Mouse (Mus musculus) spleen, adult 18-20 months (tissue): Measurements from ENCODE around the gene Gm10638.

Source experiments
- DNase-seq, 2 experiments: peaks; one replicate each; pipeline ENCODE4 v3.0.0; 2022; ENCODE audit warnings: mixed read lengths in 2 of 2

Gm10638 gene

GRCm38 (mm10) chr8:86740899-86741298 is 4.6 kb upstream of the Gm10638 start:
- DNase-seq: no peak

DNA sequence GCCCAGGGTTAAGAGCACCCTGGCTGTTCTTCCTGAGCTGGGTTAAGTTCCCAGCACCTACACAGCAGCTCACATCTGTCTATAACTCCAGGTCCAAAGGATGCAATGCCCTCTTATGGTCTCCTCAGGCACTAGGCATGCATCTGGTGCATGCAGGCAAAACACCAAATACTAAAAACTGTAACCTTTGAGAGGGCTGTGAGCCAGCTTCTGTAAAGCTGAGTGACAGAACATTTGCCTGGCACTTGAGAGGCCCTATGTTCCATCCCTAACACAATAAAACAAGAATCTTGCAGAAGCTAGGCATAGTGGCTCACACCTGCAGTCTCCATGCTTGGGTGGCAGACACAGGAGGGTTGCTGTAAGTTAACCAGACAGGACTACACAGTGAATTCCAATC is 3.9 kb upstream of the Gm10638 start:
- DNase-seq: no peak

DNA sequence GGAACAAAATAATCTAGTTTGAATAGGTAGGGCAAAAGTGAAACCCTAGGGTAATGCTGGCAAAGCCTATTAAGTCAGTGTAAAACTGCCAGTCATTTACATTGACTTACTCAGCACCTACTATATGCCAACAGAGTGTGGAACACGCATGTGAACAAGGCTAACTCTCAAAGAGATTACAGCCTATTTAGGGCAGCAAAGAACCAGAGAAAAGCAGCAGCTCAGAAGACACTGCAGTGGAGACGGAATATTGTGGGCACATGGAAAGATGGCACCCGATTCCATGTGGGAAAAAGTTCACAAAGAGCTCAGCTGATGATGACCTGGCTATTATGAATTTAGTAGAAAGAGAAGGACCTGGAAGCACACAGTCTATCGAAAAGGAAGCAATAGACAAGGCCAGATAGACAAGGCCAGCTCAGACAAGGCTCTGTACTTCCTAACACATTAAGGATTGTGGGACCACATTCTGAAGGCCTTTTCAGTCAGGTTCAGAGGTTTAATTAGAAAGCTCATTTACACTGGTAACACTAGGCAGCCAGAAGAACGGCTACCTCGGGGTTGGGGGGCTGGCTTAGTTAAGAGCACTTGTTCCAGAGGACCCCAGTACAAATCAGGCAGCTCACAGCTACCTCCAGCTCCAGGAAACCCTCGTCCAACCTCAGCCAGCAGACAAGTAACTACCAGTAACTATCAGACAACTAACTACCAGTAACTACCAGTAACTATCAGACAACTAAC is 2.7 kb upstream of the Gm10638 start:
- DNase-seq: no peak

GRCm38 (mm10) chr8:86744313-86745220 is 932 bp upstream of the Gm10638 start:
- DNase-seq: no peak

- DNase-seq: peak; percentile 91 to 97
These were observed 489 bp downstream of the Gm10638 start for GRCm38 (mm10) chr8:86745935-86746441.

GRCm38 (mm10) chr8:86746511-86746910 is 1.0 kb downstream of the Gm10638 start:
- no peak for DNase-seq

- DNase-seq: no peak
These were observed 4.3 kb downstream of the Gm10638 start for GRCm38 (mm10) chr8:86749842-86750241.

DNA sequence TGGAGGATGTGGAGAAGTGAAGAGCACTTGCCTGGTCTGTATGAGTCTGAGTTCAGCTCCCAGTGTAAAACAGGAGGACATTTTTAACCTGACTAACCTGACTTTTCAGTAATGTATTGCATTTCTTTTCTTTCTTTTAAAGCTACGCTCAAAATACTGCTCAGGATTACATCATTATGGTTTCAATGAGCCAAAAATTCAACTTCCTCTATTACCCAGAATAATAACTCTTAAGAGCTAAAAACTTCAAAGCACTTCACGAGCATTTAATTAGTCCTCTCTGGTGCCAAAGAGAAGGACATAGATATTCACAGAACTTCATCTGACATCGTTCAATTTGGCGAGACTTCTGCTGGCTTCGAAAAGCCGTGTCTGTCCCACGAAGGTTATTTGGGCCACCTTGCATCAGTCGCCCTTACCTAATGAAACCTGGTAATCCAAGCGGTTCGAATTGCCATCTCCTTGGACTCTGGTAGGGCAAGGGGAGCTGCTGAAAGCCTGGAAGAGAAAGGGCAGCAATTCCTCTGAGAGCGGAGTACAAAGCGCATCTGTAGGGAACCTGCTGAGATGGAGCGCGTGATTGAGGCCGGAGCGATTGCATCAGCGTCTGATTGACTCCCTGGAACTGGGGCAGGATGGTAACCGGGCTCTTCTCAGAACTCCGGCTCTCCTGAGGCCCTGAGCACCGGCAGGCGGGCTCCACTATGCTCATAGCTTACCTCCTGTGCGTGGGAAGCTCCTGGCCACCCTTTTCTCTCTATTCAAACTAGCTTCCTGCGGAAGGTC is 11.6 kb downstream of the Gm10638 start:
- DNase-seq: no peak

- no peak for DNase-seq
These were observed 13.2 kb downstream of the Gm10638 start for GRCm38 (mm10) chr8:86758651-86759050.

- DNase-seq: no peak
These were observed 13.6 kb downstream of the Gm10638 start for GRCm38 (mm10) chr8:86759090-86759491.

- no peak for DNase-seq
These were observed 15.2 kb downstream of the Gm10638 start for GRCm38 (mm10) chr8:86760746-86761145.

GRCm38 (mm10) chr8:86762806-86763205 is 17.3 kb downstream of the Gm10638 start:
- no peak for DNase-seq

- no peak for DNase-seq
These were observed 19.7 kb downstream of the Gm10638 start for GRCm38 (mm10) chr8:86765155-86765554.

DNA sequence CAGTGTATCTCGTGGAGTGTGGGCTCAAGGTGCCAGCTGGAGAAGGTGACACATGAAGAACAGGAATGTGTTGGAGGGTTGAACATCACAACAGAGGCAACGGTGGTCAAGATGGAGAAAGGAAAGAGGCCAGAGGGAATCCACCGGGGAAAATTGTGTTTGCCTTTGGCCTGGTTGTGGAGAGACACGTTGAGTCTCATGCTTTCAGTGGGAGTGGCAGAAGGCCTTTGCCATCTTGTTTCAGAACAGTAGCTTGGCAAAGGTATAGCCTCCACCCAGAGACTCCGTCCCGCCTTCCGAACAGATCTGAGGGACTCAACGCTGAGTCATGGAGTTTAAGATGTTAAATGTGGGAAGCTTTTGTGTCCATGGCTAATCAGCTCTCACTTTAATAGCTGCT is 20.2 kb downstream of the Gm10638 start:
- DNase-seq: no peak

GRCm38 (mm10) chr8:86766548-86767211 is 21.2 kb downstream of the Gm10638 start:
- no peak for DNase-seq

- no peak for DNase-seq
These were observed 23.0 kb downstream of the Gm10638 start for GRCm38 (mm10) chr8:86768499-86768898.

GRCm38 (mm10) chr8:86769945-86770715 is 24.6 kb downstream of the Gm10638 start:
- DNase-seq: no peak

DNA sequence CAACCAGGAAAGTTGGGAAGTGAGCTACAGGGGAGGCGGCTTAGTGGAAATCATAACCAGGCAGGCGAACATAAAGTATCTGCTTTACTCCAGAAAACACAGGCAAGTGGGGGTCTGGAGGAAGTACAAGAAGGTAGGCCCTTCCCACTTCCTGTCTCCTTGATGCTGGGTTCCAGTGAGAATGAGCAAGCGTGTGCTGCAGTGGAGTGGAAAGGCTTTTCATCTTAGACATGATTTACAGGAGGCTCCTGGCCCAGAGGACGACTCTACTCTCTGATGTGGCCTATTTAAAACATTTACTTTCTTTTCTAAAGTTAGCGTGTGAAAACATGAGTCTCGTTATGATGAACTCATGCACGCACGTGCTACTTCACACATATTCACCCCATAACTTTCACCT is 33.7 kb downstream of the Gm10638 start:
- no peak for DNase-seq

GRCm38 (mm10) chr8:86781094-86781493 is 35.6 kb downstream of the Gm10638 start:
- no peak for DNase-seq

GRCm38 (mm10) chr8:86786498-86786897 is 41.0 kb downstream of the Gm10638 start:
- DNase-seq: no peak

GRCm38 (mm10) chr8:86787891-86788420 is 42.5 kb downstream of the Gm10638 start:
- no peak for DNase-seq
